In the genomic region with DNA sequence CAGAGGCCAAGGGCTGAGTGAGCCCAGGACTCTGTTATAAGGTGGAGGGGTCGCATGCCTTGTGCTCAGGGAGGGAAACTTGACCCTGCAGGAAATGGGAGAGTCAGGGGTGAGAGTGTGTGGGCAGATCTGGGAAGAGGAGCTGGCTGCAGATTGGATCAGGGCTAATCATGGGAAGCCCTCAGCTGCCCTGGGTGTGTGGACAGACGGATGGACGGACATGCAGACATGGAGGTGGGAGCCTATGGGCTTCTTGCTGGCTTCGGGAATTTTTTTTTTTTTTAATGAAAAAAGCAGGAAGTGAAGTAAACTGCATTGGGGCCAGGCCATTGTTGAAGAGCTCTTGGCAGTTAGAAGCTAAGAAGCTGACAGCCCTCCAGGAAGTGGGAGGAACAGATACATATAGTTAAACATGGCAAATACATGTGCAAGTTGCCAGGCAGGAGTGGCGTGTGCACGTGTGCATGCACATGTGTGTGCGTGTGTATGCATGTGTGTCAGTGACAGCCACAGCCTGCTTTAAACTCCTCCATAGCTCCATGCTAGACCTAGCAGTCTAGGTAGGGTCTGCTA, we compare ENCODE assay signal across 10 mouse cellular contexts. TPM values are rescaled to one million over a fixed set of nuclear protein-coding genes. Genes with fewer than 3 reads are reported as not detected.
DNase-seq lines count a peak whose midpoint lies in the region; ATAC-seq and TF ChIP-seq lines count a peak whose summit lies in the region.
"Had no signal": no experiment of that assay in that cellular context is flagged by ENCODE, and none has a peak within 500 bp of the region (broad histone marks: within the 10 kb centered on the region; RNA-seq: fewer than 3 reads in every experiment).

No protein-coding gene starts in this region.

- no peak overlapping the region for H3K4me2 ChIP-seq in heart, embryonic 15.5 days
- H3K4me2 ChIP-seq in lung, postnatal 0 days (replicated peaks; ENCODE audit: low read depth, low read length): no peak overlapping the region
- H3K4me2 ChIP-seq in stomach, embryonic 15.5 days: no peak overlapping the region

- TF ChIP-seq EP300 in lung, postnatal 0 days (IDR thresholded peaks at IDR 0.05): no peak

- DNase-seq in heart, postnatal 36 days: no peak
- DNase-seq in lung, postnatal 0 days (ENCODE audit: low spot score): peak; percentile 74
- no peak for DNase-seq in lung, adult 2 months
- no peak for DNase-seq in adrenal gland, adult 18-20 months (ENCODE audit: low spot score in 2 of 2)
- DNase-seq: right cerebral cortex, postnatal 14 days; thymus, adult 2 months had no signal

- ATAC-seq in heart, embryonic 15.5 days (replicated peaks; ENCODE audit: insufficient number of reproducible peaks, insufficient read depth, low FRiP score, low read depth): no peak
- ATAC-seq in lung, postnatal 0 days: peak; percentile 2; the same call in 1 of the 2 replicates
- ATAC-seq in stomach, embryonic 15.5 days (ENCODE audit: insufficient read depth, low FRiP score, low read depth): no peak
- ATAC-seq: activated CD4-positive, CD25-positive, alpha-beta regulatory T cell, adult 4 months had no signal

- intact Hi-C loops in heart, postnatal 36 days (cut with DNase I): no loop called here

- H3K9ac ChIP-seq in heart, embryonic 15.5 days: no peak overlapping the region
- no peak overlapping the region for H3K9ac ChIP-seq in lung, postnatal 0 days (replicated peaks; ENCODE audit: low read depth)
- no peak overlapping the region for H3K9ac ChIP-seq in stomach, embryonic 15.5 days

- WGBS in heart, embryonic 15.5 days: 53% methylated on average over 7 of the region's 7 CpGs
- 33% methylated on average over 7 of the region's 7 CpGs for WGBS in lung, postnatal 0 days
- 28% methylated on average over 7 of the region's 7 CpGs for WGBS in lung, adult 2 months
- 69% methylated on average over 7 of the region's 7 CpGs for WGBS in stomach, embryonic 15.5 days

- peak overlapping the region; percentile 75 for H3K27ac ChIP-seq in heart, embryonic 15.5 days
- peak overlapping the region; percentile 32; the same call in 1 of the 2 replicates for H3K27ac ChIP-seq in lung, postnatal 0 days (ENCODE audit: low read length)
- H3K27ac ChIP-seq in embryonic fibroblast, embryonic 13.5 days (ENCODE audit: insufficient read depth, low read length): peak overlapping the region; percentile 24; the same call in 1 of the 2 replicates
- peak overlapping the region; percentile 58; the same call in 1 of the 2 replicates for H3K27ac ChIP-seq in stomach, embryonic 15.5 days

- peaks cover 27% of the 10 kb centered on the region for H3K4me1 ChIP-seq in heart, embryonic 15.5 days (replicated peaks)
- peaks cover 9% of the 10 kb centered on the region for H3K4me1 ChIP-seq in lung, postnatal 0 days (ENCODE audit: insufficient read depth, low read depth, low read length)
- H3K4me1 ChIP-seq in lung, adult 2 months (ENCODE audit: control insufficient read depth, insufficient read depth, low read length): peaks cover 13% of the 10 kb centered on the region
- H3K4me1 ChIP-seq in embryonic fibroblast, embryonic 13.5 days (ENCODE audit: control insufficient read depth, insufficient read depth, low read length): peaks cover 3% of the 10 kb centered on the region; the same call in 1 of the 2 replicates
- peaks cover 16% of the 10 kb centered on the region for H3K4me1 ChIP-seq in stomach, embryonic 15.5 days

- TF ChIP-seq POLR2A in lung, adult 2 months (IDR thresholded peaks at IDR 0.05; ENCODE audit: borderline replicate concordance, extremely low read depth, low read depth, low read length): no peak
- no peak for TF ChIP-seq POLR2A in embryonic fibroblast, embryonic 13.5 days (IDR thresholded peaks at IDR 0.05; ENCODE audit: low read depth, low read length)

- no peak for TF ChIP-seq CTCF in lung, postnatal 0 days (IDR thresholded peaks at IDR 0.05)
- TF ChIP-seq CTCF in lung, adult 2 months (IDR thresholded peaks at IDR 0.05; ENCODE audit: insufficient read depth, low read length): no peak
- TF ChIP-seq CTCF in embryonic fibroblast, embryonic 13.5 days (IDR thresholded peaks at IDR 0.05; ENCODE audit: borderline replicate concordance, insufficient read depth, low read length): no peak

- H3K4me3 ChIP-seq in heart, embryonic 15.5 days: no peak overlapping the region
- no peak overlapping the region for H3K4me3 ChIP-seq in lung, postnatal 0 days (ENCODE audit: low read depth, low read length)
- no peak overlapping the region for H3K4me3 ChIP-seq in lung, adult 2 months (replicated peaks; ENCODE audit: extremely low read depth, low read depth, low read length)
- H3K4me3 ChIP-seq in embryonic fibroblast, embryonic 13.5 days (ENCODE audit: insufficient read depth, low read length): no peak overlapping the region
- no peak overlapping the region for H3K4me3 ChIP-seq in stomach, embryonic 15.5 days (replicated peaks)

- peaks cover 32% of the 10 kb centered on the region for H3K36me3 ChIP-seq in heart, embryonic 15.5 days
- H3K36me3 ChIP-seq in lung, postnatal 0 days (ENCODE audit: insufficient read depth, low read length): peaks cover 11% of the 10 kb centered on the region
- peaks cover 13% of the 10 kb centered on the region; the same call in 1 of the 2 replicates for H3K36me3 ChIP-seq in stomach, embryonic 15.5 days

- H3K27me3 ChIP-seq in heart, embryonic 15.5 days: no peaks in the 10 kb centered on the region
- H3K27me3 ChIP-seq in lung, postnatal 0 days (replicated peaks; ENCODE audit: insufficient read depth, low read length): no peaks in the 10 kb centered on the region
- H3K27me3 ChIP-seq in stomach, embryonic 15.5 days (replicated peaks): no peaks in the 10 kb centered on the region

- no peaks in the 10 kb centered on the region for H3K9me3 ChIP-seq in heart, embryonic 15.5 days (replicated peaks)
- H3K9me3 ChIP-seq in lung, postnatal 0 days (ENCODE audit: low read length): no peaks in the 10 kb centered on the region
- H3K9me3 ChIP-seq in stomach, embryonic 15.5 days: no peaks in the 10 kb centered on the region

RNA-seq across cellular contexts. Expression of a gene that starts 14.6 kb away (rescaled TPM):
- 0.94 and 1.6 TPM in 2 replicates for polyA plus RNA-seq in heart, embryonic 15.5 days (2015; fragmentation: Nextera tagmentation; extraction: Ambion mirVana)
- total RNA-seq in heart, postnatal 36 days (2021): 1 to 10 TPM in 1 of 2 experiments, under 1 TPM in 1; 0.81 to 3.2 TPM
- 1.2 and 1.4 TPM in 2 replicates for polyA plus RNA-seq in lung, postnatal 0 days (2015; fragmentation: Nextera tagmentation; extraction: Ambion mirVana)
- 8.1 and 12.7 TPM in 2 replicates for polyA plus RNA-seq in lung, adult 2 months (2012; rRNA removed)
- 1.9 TPM in 1 of 2 replicates, not detected in the other for polyA plus RNA-seq in embryonic fibroblast, embryonic 13.5 days (2011; ENCODE audit: insufficient read length, low read depth, missing spikeins)
- polyA plus RNA-seq in stomach, embryonic 15.5 days (2015; fragmentation: Nextera tagmentation; extraction: Ambion mirVana): 0.84 and 1.4 TPM in 2 replicates
- total RNA-seq in adrenal gland, adult 18-20 months (2021): 1 to 10 TPM; 1.3 to 2.8 TPM

RNA-seq across cellular contexts. Expression of a gene that starts 28.9 kb away (rescaled TPM):
- 11.1 and 14.1 TPM in 2 replicates for polyA plus RNA-seq in heart, embryonic 15.5 days (2015; fragmentation: Nextera tagmentation; extraction: Ambion mirVana)
- 10 to 100 TPM; 14.9 to 21.9 TPM for total RNA-seq in heart, postnatal 36 days (2021)
- 17.4 and 18.8 TPM in 2 replicates for polyA plus RNA-seq in lung, postnatal 0 days (2015; fragmentation: Nextera tagmentation; extraction: Ambion mirVana)
- 46.7 and 49.9 TPM in 2 replicates for polyA plus RNA-seq in lung, adult 2 months (2012; rRNA removed)
- polyA plus RNA-seq in embryonic fibroblast, embryonic 13.5 days (2011; ENCODE audit: insufficient read length, low read depth, missing spikeins): 5.1 and 8.8 TPM in 2 replicates
- 11.9 and 13.2 TPM in 2 replicates for polyA plus RNA-seq in stomach, embryonic 15.5 days (2015; fragmentation: Nextera tagmentation; extraction: Ambion mirVana)
- 10 to 100 TPM in 1 of 2 experiments, 1 to 10 TPM in 1; 7.3 to 12.0 TPM for total RNA-seq in adrenal gland, adult 18-20 months (2021)

RNA-seq across cellular contexts. Expression of a gene that starts 51.0 kb away (rescaled TPM):
- polyA plus RNA-seq in heart, embryonic 15.5 days (2015; fragmentation: Nextera tagmentation; extraction: Ambion mirVana): 0.93 and 2.1 TPM in 2 replicates
- 1 to 10 TPM; 1.8 to 2.7 TPM for total RNA-seq in heart, postnatal 36 days (2021)
- polyA plus RNA-seq in lung, postnatal 0 days (2015; fragmentation: Nextera tagmentation; extraction: Ambion mirVana): 2.0 and 3.1 TPM in 2 replicates
- polyA plus RNA-seq in lung, adult 2 months (2012; rRNA removed): 9.8 and 16.3 TPM in 2 replicates
- polyA plus RNA-seq in embryonic fibroblast, embryonic 13.5 days (2011; ENCODE audit: insufficient read length, low read depth, missing spikeins): 0.56 and 0.68 TPM in 2 replicates
- 15.9 and 19.2 TPM in 2 replicates for polyA plus RNA-seq in stomach, embryonic 15.5 days (2015; fragmentation: Nextera tagmentation; extraction: Ambion mirVana)
- total RNA-seq in adrenal gland, adult 18-20 months (2021): 1 to 10 TPM; 1.9 to 3.3 TPM

RNA-seq across cellular contexts. Expression of a gene that starts 57.5 kb away (rescaled TPM):
- polyA plus RNA-seq in heart, embryonic 15.5 days (2015; fragmentation: Nextera tagmentation; extraction: Ambion mirVana): 0.23 TPM in 1 of 2 replicates, not detected in the other
- total RNA-seq in heart, postnatal 36 days (2021): not detected
- polyA plus RNA-seq in lung, postnatal 0 days (2015; fragmentation: Nextera tagmentation; extraction: Ambion mirVana): 0.26 and 0.33 TPM in 2 replicates
- 5.4 and 6.2 TPM in 2 replicates for polyA plus RNA-seq in lung, adult 2 months (2012; rRNA removed)
- polyA plus RNA-seq in embryonic fibroblast, embryonic 13.5 days (2011; ENCODE audit: insufficient read length, low read depth, missing spikeins): not detected in 2 replicates
- polyA plus RNA-seq in stomach, embryonic 15.5 days (2015; fragmentation: Nextera tagmentation; extraction: Ambion mirVana): 0.43 and 0.44 TPM in 2 replicates
- total RNA-seq in adrenal gland, adult 18-20 months (2021): not detected
- polyA plus RNA-seq: activated CD4-positive, CD25-positive, alpha-beta regulatory T cell, adult 4 months had no signal

Comparison
In these comparisons a context has a peak if more than half of its experiments do, and no peak if none do; other contexts are left out.
1. H3K27ac ChIP-seq: peak in every context shown above with its lines; median percentile 75 in heart, embryonic 15.5 days; 58 in stomach, embryonic 15.5 days; 32 in lung, postnatal 0 days; 24 in embryonic fibroblast, embryonic 13.5 days.